Mouse (Mus musculus): ENCODE measurements around the gene Marc2.

Gene Marc2

GRCm38 (mm10) chr1:184807627-184808417 is 38.4 kb downstream of the Marc2 start:
- no peak for DNase-seq

- no peak for DNase-seq
Measured at GRCm38 (mm10) chr1:184807123-184807522, 39.1 kb downstream of the Marc2 start.

- DNase-seq = no peak
Measured at GRCm38 (mm10) chr1:184805749-184806148, 40.5 kb downstream of the Marc2 start.

DNA sequence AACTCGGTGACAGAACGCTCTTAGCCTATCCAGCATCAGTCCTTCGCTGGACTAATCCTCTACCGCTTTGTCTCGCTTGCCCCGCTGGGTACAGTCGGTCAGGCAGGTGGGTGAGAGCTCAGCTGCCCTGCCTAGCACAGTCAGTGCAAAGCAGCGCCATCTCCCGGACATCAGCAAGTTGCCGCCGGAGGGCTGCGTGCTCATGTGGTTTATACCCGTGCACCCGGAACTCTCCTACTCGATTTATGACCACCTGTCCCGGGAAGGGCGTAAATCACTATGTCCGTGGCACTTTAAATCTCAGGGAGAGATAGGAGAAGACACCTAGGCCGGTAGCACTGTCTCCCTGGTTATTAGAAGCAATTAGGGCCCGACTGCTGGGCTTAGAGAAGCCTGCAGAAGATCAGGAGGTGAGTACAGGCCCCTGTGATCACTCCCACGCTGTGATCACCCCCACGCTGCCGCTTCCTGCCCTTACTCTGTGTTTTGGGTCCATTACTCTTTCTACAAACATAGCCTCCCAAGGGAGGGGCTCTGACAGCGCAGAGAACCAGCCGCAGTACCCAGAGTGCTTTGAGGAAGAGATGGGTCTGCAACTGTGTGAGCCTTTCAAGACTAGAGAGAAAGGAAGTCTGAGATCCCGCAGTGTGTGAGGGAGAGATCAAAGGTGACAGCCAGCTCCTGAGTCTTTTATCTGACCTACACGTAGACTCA is 52.9 kb downstream of the Marc2 start:
- peak; percentile 45 for DNase-seq

DNA sequence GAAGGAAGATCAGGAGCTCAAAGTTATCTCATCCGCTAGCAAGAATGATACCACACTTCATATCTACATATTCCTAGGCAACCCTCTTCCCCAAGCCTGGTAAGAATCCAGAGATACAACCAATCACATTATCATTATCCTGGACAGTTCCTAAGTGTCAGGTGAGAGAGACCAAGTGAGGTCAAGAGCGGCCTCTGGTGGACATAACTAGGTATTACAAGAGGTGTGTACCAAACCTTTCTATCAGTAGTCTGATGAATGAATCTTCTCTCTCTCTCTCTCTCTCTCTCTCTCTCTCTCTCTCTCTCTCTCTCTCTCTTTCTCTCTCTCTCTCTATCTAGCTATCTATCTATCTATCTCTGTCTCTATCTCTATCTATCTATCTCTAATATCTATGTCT is 55.1 kb downstream of the Marc2 start:
- peak; percentile 48 for DNase-seq

DNA sequence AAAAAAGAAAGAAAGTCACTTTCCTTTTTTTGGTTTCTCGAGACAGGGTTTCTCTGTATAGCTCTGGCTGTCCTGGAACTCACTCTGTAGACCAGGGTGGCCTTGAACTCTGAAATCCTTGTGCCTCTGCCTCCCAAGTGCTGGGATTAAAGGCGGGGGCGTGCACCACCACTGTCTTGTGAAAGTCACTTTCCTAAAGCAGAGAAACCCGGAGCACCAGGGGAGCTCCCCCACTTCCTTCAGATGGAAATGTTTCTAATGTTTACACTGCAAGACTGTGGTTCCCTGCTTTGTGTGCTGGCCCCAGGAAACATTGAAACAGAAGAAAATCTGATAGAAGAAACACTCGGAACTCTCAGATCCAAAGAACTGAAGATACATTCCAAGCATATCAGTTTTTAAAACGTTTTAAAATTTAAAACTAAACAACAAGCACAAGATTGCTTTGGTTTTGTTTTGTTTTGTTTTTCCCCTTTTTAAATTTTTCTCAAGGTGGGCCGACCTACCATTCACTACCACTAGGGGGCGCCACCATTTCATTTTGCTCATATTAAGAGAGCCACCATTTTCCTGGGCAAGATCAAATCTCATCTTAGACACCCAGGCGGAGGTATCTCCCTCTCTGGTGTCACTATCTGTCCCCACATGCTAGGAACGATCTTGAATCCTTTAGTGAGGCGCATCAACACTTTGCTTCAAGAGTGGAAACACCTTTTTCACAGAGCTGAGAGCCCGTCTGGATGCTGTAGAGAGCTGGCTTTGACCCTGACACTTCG is 59.7 kb downstream of the Marc2 start:
- DNase-seq = no peak

GRCm38 (mm10) chr1:184783641-184784040 is 62.6 kb downstream of the Marc2 start:
- DNase-seq = no peak

DNA sequence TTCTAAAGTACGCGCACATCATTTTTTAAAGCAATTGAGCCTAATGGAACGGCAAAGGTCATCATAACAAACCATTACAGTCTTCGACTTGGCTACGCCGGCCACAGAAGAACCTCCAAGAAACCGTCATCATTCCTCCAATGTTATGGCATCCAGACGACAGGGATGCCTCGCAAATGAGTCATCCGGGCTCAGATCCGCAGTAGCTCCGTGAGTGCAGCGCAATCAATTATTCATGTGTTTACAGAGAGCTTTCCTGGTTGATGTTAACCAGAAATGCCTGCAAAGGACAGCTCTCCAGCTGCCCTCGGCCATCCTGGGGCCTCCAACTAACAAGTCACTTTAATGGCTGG is 64.1 kb downstream of the Marc2 start:
- DNase-seq = peak; percentile 24

DNA sequence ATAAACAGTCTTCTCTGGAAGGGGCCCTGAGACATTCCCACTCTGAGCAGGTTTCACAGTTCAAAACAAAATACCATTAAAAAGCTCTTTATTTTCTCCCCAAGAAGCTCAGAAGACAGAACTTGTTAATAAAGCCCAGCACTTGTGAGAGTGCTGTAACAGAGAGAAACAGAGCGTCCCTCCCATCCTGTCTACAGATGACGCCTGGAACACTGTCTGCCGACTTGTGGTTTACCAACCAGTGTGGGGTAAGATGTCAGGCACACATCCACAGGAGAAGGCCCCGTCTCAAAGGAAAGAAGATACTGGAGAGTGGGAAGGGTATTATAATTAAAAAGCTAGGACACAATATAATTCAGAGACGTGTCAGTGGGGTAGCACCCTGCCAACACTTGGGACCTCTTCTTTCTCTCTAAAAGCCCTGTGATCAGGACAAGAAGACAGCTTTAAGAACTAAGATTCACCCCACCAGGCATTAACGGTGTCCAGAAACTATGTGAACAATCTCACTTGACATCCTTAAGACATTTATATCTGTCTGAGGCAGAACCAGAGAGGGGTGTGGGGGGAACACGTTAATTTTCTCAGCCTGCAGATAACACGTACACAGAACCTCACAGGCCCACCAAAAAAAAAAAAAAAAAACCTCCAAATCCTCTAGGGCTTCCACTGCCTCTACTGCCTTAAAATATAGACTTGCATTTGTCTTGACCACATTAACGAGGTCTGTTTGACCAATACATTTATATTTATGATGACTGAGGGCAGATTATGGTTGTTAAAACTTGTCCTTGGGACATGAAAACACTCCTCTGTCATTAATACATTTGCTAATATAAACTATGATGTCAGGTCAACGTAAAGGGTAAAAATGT is 64.7 kb downstream of the Marc2 start:
- no peak for DNase-seq

- DNase-seq = no peak
Measured at GRCm38 (mm10) chr1:184778157-184778556, 68.1 kb downstream of the Marc2 start.

DNA sequence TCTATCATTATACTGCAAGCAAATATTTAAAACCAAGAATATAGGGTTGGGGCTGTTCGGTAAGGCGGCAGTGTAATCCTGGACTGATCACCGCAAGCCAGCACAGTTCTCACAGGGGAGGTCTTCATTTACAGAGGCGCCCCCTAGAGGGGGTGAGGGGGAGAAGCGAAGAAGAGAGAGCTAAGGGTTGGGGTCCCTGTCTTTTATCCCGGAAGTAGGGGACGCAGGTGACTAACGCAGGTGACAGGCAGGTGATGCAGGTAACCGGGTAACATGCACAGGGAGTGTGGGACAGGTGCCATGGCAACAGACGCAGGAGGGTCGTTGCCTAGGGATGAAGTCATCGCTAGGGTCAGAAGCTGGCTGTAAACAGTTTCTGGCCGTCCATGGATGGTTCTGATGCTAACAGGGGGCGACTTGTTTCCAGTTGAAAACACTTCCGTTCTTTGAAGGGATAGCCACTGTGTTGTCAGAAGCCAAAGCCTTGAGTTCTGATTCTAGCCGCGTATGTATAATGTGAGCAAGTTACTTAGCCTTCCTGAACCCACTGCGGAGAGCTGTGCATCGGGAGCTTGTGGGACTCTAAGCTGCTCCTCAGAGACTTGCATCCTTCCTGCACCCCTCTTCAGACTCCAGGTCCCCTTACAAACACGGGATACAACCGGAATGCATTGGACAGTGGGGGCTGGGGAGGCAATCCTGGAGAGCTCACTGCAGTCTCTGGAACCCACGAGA is 69.0 kb downstream of the Marc2 start:
- no peak for DNase-seq

- peak; percentile 62 for DNase-seq
Measured at GRCm38 (mm10) chr1:184775289-184775688, 71.0 kb downstream of the Marc2 start.

- no peak for DNase-seq
Measured at GRCm38 (mm10) chr1:184771891-184772249, 74.4 kb downstream of the Marc2 start.

DNA sequence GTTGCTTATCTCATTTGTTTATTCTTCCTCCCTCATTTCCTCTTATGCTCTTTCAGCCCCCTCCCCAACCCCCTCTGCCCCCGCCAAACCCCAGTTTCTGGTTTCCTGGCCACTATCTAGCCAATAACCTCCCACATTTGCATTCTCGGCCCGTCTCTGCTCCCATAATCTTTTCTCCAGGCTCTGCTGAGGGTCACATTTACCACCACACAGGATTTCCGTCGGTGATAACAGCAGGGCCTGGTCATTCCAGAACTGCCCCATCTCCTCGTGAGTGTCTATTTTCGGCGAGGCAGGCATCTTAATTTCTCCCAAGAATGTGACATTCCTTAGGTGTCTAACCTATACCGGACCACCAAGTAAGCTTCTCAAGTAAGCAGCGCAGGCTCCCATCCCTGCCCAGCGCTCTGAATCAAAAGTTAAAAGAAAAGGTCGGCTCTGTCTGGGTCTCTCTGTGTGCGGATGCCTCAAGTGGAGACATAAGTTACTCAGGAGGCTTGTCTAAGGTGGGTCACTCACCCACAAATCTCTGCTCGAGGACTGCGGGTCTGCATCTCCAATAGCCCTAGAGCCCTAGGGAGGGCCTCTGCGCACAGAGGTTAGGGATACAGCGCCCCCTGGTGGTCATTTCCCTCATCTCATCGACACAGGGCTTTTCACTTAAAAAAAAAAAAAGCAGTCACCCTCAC is 74.9 kb downstream of the Marc2 start:
- DNase-seq = peak; percentile 73

GRCm38 (mm10) chr1:184763866-184764265 is 82.4 kb downstream of the Marc2 start:
- DNase-seq = no peak
